Mouse (Mus musculus): ENCODE measurements around the gene Arhgap25.

DNA sequence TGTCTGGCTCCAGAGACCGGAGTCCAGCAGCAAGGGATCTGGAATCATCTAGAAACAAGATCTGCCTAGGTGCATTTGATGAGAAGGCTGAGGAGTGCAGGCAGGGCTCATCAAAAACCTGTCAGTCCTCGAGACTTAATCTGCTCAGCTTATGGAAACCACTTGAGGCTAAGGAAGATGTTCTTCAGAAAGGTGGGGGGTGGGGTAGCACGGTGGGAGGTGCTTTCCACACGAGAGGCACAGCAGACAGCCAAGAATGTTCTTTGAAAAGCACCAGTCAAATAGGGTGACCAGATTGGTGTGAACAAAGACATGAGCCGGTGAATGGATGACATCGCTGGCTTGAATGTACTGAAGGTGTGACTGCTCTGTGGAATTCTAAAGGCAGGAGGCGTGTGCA lies 9.3 kb downstream of the Arhgap25 start:
- TF ChIP-seq CTCF (conservative IDR thresholded peaks at IDR 0.05; ENCODE audit: low read length) (no peak), NANOG (IDR thresholded peaks at IDR 0.05; ENCODE audit: borderline replicate concordance, low read length) (no peak), POU5F1 (IDR thresholded peaks at IDR 0.05; ENCODE audit: borderline replicate concordance, low read length) (no peak)

All from E14TG2a.4 (cell line).